Mouse (Mus musculus): ENCODE measurements around the gene Nova2. TPM values are rescaled to one million over a fixed set of nuclear protein-coding genes. Genes with fewer than 3 reads are reported as not detected.

Nova2 gene
- 0.52 and 0.60 TPM in 2 replicates for polyA plus RNA-seq (2015; fragmentation: Nextera tagmentation; extraction: Ambion mirVana)

- ATAC-seq (ENCODE audit: extremely low read depth, insufficient number of reproducible peaks, low FRiP score, low TSS enrichment), result peak; percentile 71; the same call in 1 of the 2 replicates
- peak within 1 kb of the TSS; percentile 85 for H3K9ac ChIP-seq
- H3K4me2 ChIP-seq, result peak within 1 kb of the TSS; percentile 91
- WGBS, result under 1% methylated on average over 28 of the region's 45 CpGs
- H3K27me3 ChIP-seq (replicated peaks), result peaks cover 87% of the 10 kb centered on the region
- peak within 1 kb of the TSS; percentile 45 for H3K27ac ChIP-seq (replicated peaks)
- no peaks in the 10 kb centered on the region for H3K36me3 ChIP-seq
- H3K9me3 ChIP-seq, result no peaks in the 10 kb centered on the region
- H3K4me1 ChIP-seq, result peaks cover 19% of the 10 kb centered on the region
- peak within 1 kb of the TSS; percentile 66 for H3K4me3 ChIP-seq
Measured at GRCm38 (mm10) chr7:18925162-18925938, at the start of gene Nova2. Gene Nova2 (plus strand): TSS chr7:18925888.

- no peak overlapping the region for H3K9ac ChIP-seq
- H3K27ac ChIP-seq (replicated peaks), result no peak overlapping the region
Measured at GRCm38 (mm10) chr7:18878691-18879090, 47.0 kb upstream of the Nova2 start.

GRCm38 (mm10) chr7:18883991-18884744, 41.5 kb upstream of the Nova2 start:
- peak overlapping the region; percentile 33; the same call in 1 of the 2 replicates for H3K9ac ChIP-seq
- H3K4me2 ChIP-seq, result no peak overlapping the region
- no peak for ATAC-seq (ENCODE audit: extremely low read depth, insufficient number of reproducible peaks, low FRiP score, low TSS enrichment)
- no peak overlapping the region for H3K27ac ChIP-seq (replicated peaks)
- no peaks in the 10 kb centered on the region for H3K9me3 ChIP-seq
- H3K36me3 ChIP-seq, result no peaks in the 10 kb centered on the region
- no peak overlapping the region for H3K4me3 ChIP-seq
- no peaks in the 10 kb centered on the region for H3K27me3 ChIP-seq (replicated peaks)
- peaks cover 3% of the 10 kb centered on the region; the same call in 1 of the 2 replicates for H3K4me1 ChIP-seq
- 40% methylated on average over 9 of the region's 9 CpGs for WGBS

More at GRCm38 (mm10) chr7:18878691-18879090, 47.0 kb upstream of the Nova2 start:
- Histone ChIP-seq H3K4me3 (no peak overlapping the region), H3K4me1 (no peaks in the 10 kb centered on the region), H3K27me3 (replicated peaks) (peaks cover 7% of the 10 kb centered on the region; the same call in 1 of the 2 replicates), H3K9me3 (no peaks in the 10 kb centered on the region), H3K4me2 (no peak overlapping the region), H3K36me3 (no peaks in the 10 kb centered on the region)
- no peak for ATAC-seq (ENCODE audit: extremely low read depth, insufficient number of reproducible peaks, low FRiP score, low TSS enrichment)
- WGBS, result 66% methylated on average over 7 of the region's 7 CpGs

GRCm38 (mm10) chr7:18884745-18885422, 40.8 kb upstream of the Nova2 start:
- H3K9ac ChIP-seq, result peak overlapping the region; percentile 33; the same call in 1 of the 2 replicates
- no peaks in the 10 kb centered on the region for H3K27me3 ChIP-seq (replicated peaks)
- H3K36me3 ChIP-seq, result no peaks in the 10 kb centered on the region; the same call in 1 of the 2 replicates
- WGBS, result 59% methylated on average over 13 of the region's 13 CpGs
- no peak overlapping the region for H3K4me2 ChIP-seq
- H3K4me1 ChIP-seq, result peaks cover 3% of the 10 kb centered on the region; the same call in 1 of the 2 replicates
- ATAC-seq (ENCODE audit: extremely low read depth, insufficient number of reproducible peaks, low FRiP score, low TSS enrichment), result no peak
- H3K27ac ChIP-seq (replicated peaks), result no peak overlapping the region
- no peaks in the 10 kb centered on the region for H3K9me3 ChIP-seq
- no peak overlapping the region for H3K4me3 ChIP-seq

GRCm38 (mm10) chr7:18886963-18887362, 38.7 kb upstream of the Nova2 start:
- Histone ChIP-seq H3K9me3 (no peaks in the 10 kb centered on the region), H3K4me1 (peaks cover 3% of the 10 kb centered on the region; the same call in 1 of the 2 replicates), H3K36me3 (peaks cover 8% of the 10 kb centered on the region; the same call in 1 of the 2 replicates), H3K4me2 (no peak overlapping the region), H3K9ac (no peak overlapping the region), H3K27ac (replicated peaks) (no peak overlapping the region), H3K27me3 (replicated peaks) (no peaks in the 10 kb centered on the region), H3K4me3 (no peak overlapping the region)
- ATAC-seq (ENCODE audit: extremely low read depth, insufficient number of reproducible peaks, low FRiP score, low TSS enrichment), result no peak
- WGBS, result 92% methylated on average over 1 of the region's 1 CpGs

GRCm38 (mm10) chr7:18890848-18891247, 34.8 kb upstream of the Nova2 start:
- WGBS, result 94% methylated on average over 8 of the region's 8 CpGs
- Histone ChIP-seq H3K27me3 (replicated peaks) (peaks cover 25% of the 10 kb centered on the region), H3K27ac (replicated peaks) (no peak overlapping the region), H3K36me3 (peaks cover 8% of the 10 kb centered on the region; the same call in 1 of the 2 replicates), H3K9ac (no peak overlapping the region), H3K4me2 (no peak overlapping the region), H3K4me3 (no peak overlapping the region), H3K4me1 (peaks cover 23% of the 10 kb centered on the region), H3K9me3 (no peaks in the 10 kb centered on the region)
- no peak for ATAC-seq (ENCODE audit: extremely low read depth, insufficient number of reproducible peaks, low FRiP score, low TSS enrichment)

GRCm38 (mm10) chr7:18891872-18892599, 33.7 kb upstream of the Nova2 start:
- Histone ChIP-seq H3K4me3 (peak overlapping the region; percentile 52), H3K9me3 (no peaks in the 10 kb centered on the region), H3K4me2 (peak overlapping the region; percentile 80), H3K9ac (peak overlapping the region; percentile 79), H3K4me1 (peaks cover 23% of the 10 kb centered on the region), H3K36me3 (peaks cover 11% of the 10 kb centered on the region; the same call in 1 of the 2 replicates), H3K27me3 (replicated peaks) (peaks cover 25% of the 10 kb centered on the region), H3K27ac (replicated peaks) (no peak overlapping the region)
- WGBS, result 17% methylated on average over 33 of the region's 33 CpGs
- ATAC-seq (ENCODE audit: extremely low read depth, insufficient number of reproducible peaks, low FRiP score, low TSS enrichment), result no peak

GRCm38 (mm10) chr7:18893009-18893408, 32.7 kb upstream of the Nova2 start:
- peaks cover 19% of the 10 kb centered on the region for H3K36me3 ChIP-seq
- ATAC-seq (ENCODE audit: extremely low read depth, insufficient number of reproducible peaks, low FRiP score, low TSS enrichment), result no peak

GRCm38 (mm10) chr7:18893651-18894430, 31.8 kb upstream of the Nova2 start:
- Histone ChIP-seq H3K27me3 (replicated peaks) (peaks cover 25% of the 10 kb centered on the region), H3K9me3 (no peaks in the 10 kb centered on the region), H3K27ac (replicated peaks) (no peak overlapping the region), H3K9ac (peak overlapping the region; percentile 78), H3K4me3 (peak overlapping the region; percentile 52), H3K4me2 (peak overlapping the region; percentile 80), H3K4me1 (peaks cover 23% of the 10 kb centered on the region), H3K36me3 (peaks cover 28% of the 10 kb centered on the region)
- peak; percentile 26; the same call in 1 of the 2 replicates for ATAC-seq (ENCODE audit: extremely low read depth, insufficient number of reproducible peaks, low FRiP score, low TSS enrichment)
- 1% methylated on average over 41 of the region's 41 CpGs for WGBS

More at GRCm38 (mm10) chr7:18893009-18893408, 32.7 kb upstream of the Nova2 start:
- no peak overlapping the region; the same call in 1 of the 2 replicates for H3K9ac ChIP-seq
- WGBS, result 30% methylated on average over 27 of the region's 27 CpGs
- no peaks in the 10 kb centered on the region for H3K9me3 ChIP-seq
- H3K27me3 ChIP-seq (replicated peaks), result peaks cover 25% of the 10 kb centered on the region
- H3K4me2 ChIP-seq, result peak overlapping the region; percentile 80
- peaks cover 23% of the 10 kb centered on the region for H3K4me1 ChIP-seq
- H3K4me3 ChIP-seq, result peak overlapping the region; percentile 52; the same call in 1 of the 2 replicates
- no peak overlapping the region for H3K27ac ChIP-seq (replicated peaks)

GRCm38 (mm10) chr7:18896536-18896935, 29.2 kb upstream of the Nova2 start:
- peaks cover 23% of the 10 kb centered on the region for H3K4me1 ChIP-seq
- H3K27ac ChIP-seq (replicated peaks), result no peak overlapping the region
- no peak overlapping the region for H3K4me2 ChIP-seq
- H3K27me3 ChIP-seq (replicated peaks), result peaks cover 25% of the 10 kb centered on the region
- H3K36me3 ChIP-seq, result peaks cover 45% of the 10 kb centered on the region
- no peak overlapping the region for H3K9ac ChIP-seq
- no peak for ATAC-seq (ENCODE audit: extremely low read depth, insufficient number of reproducible peaks, low FRiP score, low TSS enrichment)
- no peaks in the 10 kb centered on the region for H3K9me3 ChIP-seq
- WGBS, result 53% methylated on average over 5 of the region's 5 CpGs
- H3K4me3 ChIP-seq, result no peak overlapping the region

All from heart, embryonic 13.5 days (tissue).